Mouse (Mus musculus): ENCODE data around the gene Arid5b.
A peak's percentile ranks its signal among the peaks of the same experiment; 100 is the strongest.

Gene Arid5b

GRCm38 (mm10) chr10:68079910-68080670, 198.4 kb downstream of the Arid5b start:
- peak; percentile 95 for DNase-seq

- DNase-seq = peak; percentile 72
These were observed 199.8 kb downstream of the Arid5b start for GRCm38 (mm10) chr10:68078708-68079107.

GRCm38 (mm10) chr10:68075181-68075580, 203.4 kb downstream of the Arid5b start:
- DNase-seq = peak; percentile 61

- peak; percentile 91 for DNase-seq
These were observed 204.2 kb downstream of the Arid5b start for GRCm38 (mm10) chr10:68074291-68074690.

- peak; percentile 82 for DNase-seq
These were observed 205.9 kb downstream of the Arid5b start for GRCm38 (mm10) chr10:68072626-68073025.

- DNase-seq = no peak
These were observed 207.5 kb downstream of the Arid5b start for GRCm38 (mm10) chr10:68071041-68071440.

- peak; percentile 83 for DNase-seq
These were observed 210.1 kb downstream of the Arid5b start for GRCm38 (mm10) chr10:68068426-68068825.

GRCm38 (mm10) chr10:68067961-68068360, 210.6 kb downstream of the Arid5b start:
- peak; percentile 90 for DNase-seq

GRCm38 (mm10) chr10:68066173-68066572, 212.4 kb downstream of the Arid5b start:
- peak; percentile 75 for DNase-seq

GRCm38 (mm10) chr10:68064571-68064970, 214.0 kb downstream of the Arid5b start:
- DNase-seq = peak; percentile 63

GRCm38 (mm10) chr10:68063806-68064545, 214.6 kb downstream of the Arid5b start:
- peak; percentile 88 for DNase-seq

GRCm38 (mm10) chr10:68061249-68061615, 217.3 kb downstream of the Arid5b start:
- DNase-seq = no peak

GRCm38 (mm10) chr10:68060590-68061248, 217.8 kb downstream of the Arid5b start:
- peak; percentile 94 for DNase-seq

GRCm38 (mm10) chr10:68058378-68058777, 220.2 kb downstream of the Arid5b start:
- DNase-seq = no peak

GRCm38 (mm10) chr10:68057841-68058240, 220.7 kb downstream of the Arid5b start:
- DNase-seq = no peak

- no peak for DNase-seq
These were observed 223.8 kb downstream of the Arid5b start for GRCm38 (mm10) chr10:68054706-68055105.

GRCm38 (mm10) chr10:68054131-68054530, 224.4 kb downstream of the Arid5b start:
- DNase-seq = no peak

GRCm38 (mm10) chr10:68052307-68052706, 226.2 kb downstream of the Arid5b start:
- no peak for DNase-seq

GRCm38 (mm10) chr10:68051316-68051933, 227.1 kb downstream of the Arid5b start:
- DNase-seq = peak; percentile 71

GRCm38 (mm10) chr10:68050882-68051281, 227.7 kb downstream of the Arid5b start:
- peak; percentile 71 for DNase-seq

GRCm38 (mm10) chr10:68048641-68049305, 229.8 kb downstream of the Arid5b start:
- DNase-seq = peak; percentile 82

GRCm38 (mm10) chr10:68044864-68045263, 233.7 kb downstream of the Arid5b start:
- DNase-seq = peak; percentile 72

GRCm38 (mm10) chr10:68043973-68044372, 234.6 kb downstream of the Arid5b start:
- DNase-seq = peak; percentile 69

Measured in heart, adult 11 months (tissue).